Mouse (Mus musculus) E14TG2a.4 (cell line): ENCODE results near the gene Zan.

Experiments used
- H3K27me3 ChIP-seq: 2 replicates; pipeline ENCODE4 v1.6.1; 2014; ENCODE audit warnings: low read length, control low read depth; ENCODE audit not compliant: insufficient read depth
- H3K36me3 ChIP-seq: 2 replicates; pipeline ENCODE4 v1.6.1; 2014; ENCODE audit warnings: low read length, control low read depth; ENCODE audit not compliant: insufficient read depth
- H3K4me1 ChIP-seq: replicated peaks from 2 replicates; pipeline ENCODE4 v1.6.1; 2014; ENCODE audit warnings: low read depth, low read length, control low read depth
- H3K4me3 ChIP-seq: replicated peaks from 2 replicates; pipeline ENCODE4 v1.5.1; 2014; ENCODE audit warnings: mild to moderate bottlenecking, low read length
- H3K9me3 ChIP-seq: 2 replicates; pipeline ENCODE4 v1.6.1; 2014; ENCODE audit warnings: low read length, control low read depth
- CTCF ChIP-seq: conservative IDR thresholded peaks from 2 replicates; pipeline ENCODE4 v1.5.1; 2014; ENCODE audit warnings: low read length
- NANOG ChIP-seq: IDR thresholded peaks from 2 replicates; pipeline ENCODE4 v1.6.1; 2014; ENCODE audit warnings: borderline replicate concordance, low read length, mixed read lengths
- POU5F1 ChIP-seq: IDR thresholded peaks from 2 replicates; pipeline ENCODE4 v1.6.1; 2014; ENCODE audit warnings: low read length, borderline replicate concordance

The Zan gene

GRCm38 (mm10) chr5:137358382-137358781 lies 118.5 kb downstream of the Zan start:
- Histone ChIP-seq H3K4me3 (no peak overlapping the region), H3K27me3 (no peaks in the 10 kb centered on the region), H3K9me3 (no peaks in the 10 kb centered on the region), H3K36me3 (peaks cover 95% of the 10 kb centered on the region), H3K4me1 (peaks cover 58% of the 10 kb centered on the region)
- TF ChIP-seq NANOG: no peak
- peak; percentile 30 for TF ChIP-seq CTCF

- TF ChIP-seq NANOG: no peak
- no peak for TF ChIP-seq CTCF
- no peak for TF ChIP-seq POU5F1
- Histone ChIP-seq H3K4me1 (peaks cover 64% of the 10 kb centered on the region), H3K4me3 (peak overlapping the region; percentile 32), H3K36me3 (peaks cover 54% of the 10 kb centered on the region), H3K9me3 (no peaks in the 10 kb centered on the region), H3K27me3 (no peaks in the 10 kb centered on the region)
Measured at GRCm38 (mm10) chr5:137354091-137354490, 122.8 kb downstream of the Zan start.

- peaks cover 67% of the 10 kb centered on the region for H3K4me1 ChIP-seq
- peaks cover 38% of the 10 kb centered on the region for H3K36me3 ChIP-seq
- TF ChIP-seq CTCF: no peak
- TF ChIP-seq POU5F1: no peak
- no peak for TF ChIP-seq NANOG
Measured at GRCm38 (mm10) chr5:137352011-137352975, 124.6 kb downstream of the Zan start.

GRCm38 (mm10) chr5:137351394-137351793 lies 125.5 kb downstream of the Zan start:
- H3K9me3 ChIP-seq: no peaks in the 10 kb centered on the region
- peaks cover 69% of the 10 kb centered on the region for H3K4me1 ChIP-seq
- peak overlapping the region; percentile 91 for H3K4me3 ChIP-seq
- peaks cover 31% of the 10 kb centered on the region for H3K36me3 ChIP-seq
- TF ChIP-seq POU5F1 (no peak), CTCF (no peak), NANOG (no peak)
- no peaks in the 10 kb centered on the region for H3K27me3 ChIP-seq

More at GRCm38 (mm10) chr5:137352011-137352975, 124.6 kb downstream of the Zan start:
- H3K27me3 ChIP-seq: no peaks in the 10 kb centered on the region
- H3K9me3 ChIP-seq: no peaks in the 10 kb centered on the region
- H3K4me3 ChIP-seq: peak overlapping the region; percentile 91

GRCm38 (mm10) chr5:137351058-137351380 lies 125.8 kb downstream of the Zan start:
- no peaks in the 10 kb centered on the region for H3K27me3 ChIP-seq
- H3K4me1 ChIP-seq: peaks cover 68% of the 10 kb centered on the region
- H3K9me3 ChIP-seq: no peaks in the 10 kb centered on the region
- TF ChIP-seq POU5F1 (no peak), CTCF (no peak), NANOG (no peak)
- H3K36me3 ChIP-seq: peaks cover 27% of the 10 kb centered on the region
- H3K4me3 ChIP-seq: peak overlapping the region; percentile 91

GRCm38 (mm10) chr5:137350205-137351057 lies 126.4 kb downstream of the Zan start:
- Histone ChIP-seq H3K4me3 (peak overlapping the region; percentile 91), H3K9me3 (no peaks in the 10 kb centered on the region), H3K36me3 (peaks cover 21% of the 10 kb centered on the region), H3K4me1 (peaks cover 73% of the 10 kb centered on the region), H3K27me3 (no peaks in the 10 kb centered on the region)
- TF ChIP-seq POU5F1: no peak
- no peak for TF ChIP-seq CTCF
- TF ChIP-seq NANOG: no peak

- Histone ChIP-seq H3K27me3 (no peaks in the 10 kb centered on the region), H3K4me3 (peak within 1 kb of the TSS; percentile 91), H3K9me3 (no peaks in the 10 kb centered on the region), H3K4me1 (peaks cover 78% of the 10 kb centered on the region), H3K36me3 (peaks cover 13% of the 10 kb centered on the region)
- peak; percentile 47; the same call in 1 of the 2 replicates for TF ChIP-seq POU5F1
- TF ChIP-seq NANOG: peak; percentile 10; the same call in 1 of the 2 replicates
- TF ChIP-seq CTCF: peak; percentile 19; the same call in 1 of the 2 replicates
Measured at GRCm38 (mm10) chr5:137349384-137350204, 127.3 kb downstream of the Zan start, which contains the start of gene Ephb4. Gene Ephb4, plus strand, starts transcription at chr5:137350109.
